Mouse (Mus musculus) heart, postnatal 36 days (tissue): ENCODE results near the gene Eid3. TPM values are rescaled to one million over a fixed set of nuclear protein-coding genes. Genes with fewer than 3 reads are reported as not detected.

Source experiments
- DNase-seq, 2 experiments: peaks; one replicate each; pipeline ENCODE4 v3.0.0; 2021 to 2022
- intact Hi-C: fragments of 180-260 bp; cut with DNase I; formaldehyde crosslinking; loops from one replicate; pipeline ENCODE4 v1.15.1; 2025
- total RNA-seq, 2 experiments: library from RNA; stranded (reverse); gene quantifications; 2 replicates each; pipeline ENCODE4 v1.2.3; 2021

Gene Eid3
- total RNA-seq: 1 to 10 TPM in 1 of 2 experiments, under 1 TPM in 1; 0.69 to 1.5 TPM

DNA sequence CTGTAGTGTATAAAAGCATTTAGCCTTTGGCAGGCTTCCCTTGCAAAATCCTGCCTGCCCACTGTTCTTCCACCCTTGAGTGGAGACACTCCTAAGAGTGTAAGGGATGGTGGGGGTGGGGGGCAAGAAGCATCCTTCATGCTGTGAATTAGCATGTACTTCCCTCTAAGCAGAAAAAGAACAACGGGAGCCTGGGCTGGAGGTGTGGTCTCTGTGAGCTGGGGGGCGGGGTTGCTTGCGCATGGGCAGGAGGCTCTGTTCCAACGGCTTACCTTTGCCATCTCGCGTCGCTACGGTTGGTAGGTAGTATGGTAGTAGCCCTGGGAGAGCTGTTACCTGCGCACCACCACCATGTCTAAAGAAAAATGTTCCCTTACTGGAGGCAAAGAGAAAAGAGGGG, at the start of gene Eid3:
Gene Eid3, plus strand, starts transcription at position 271 of the 400 bp plus-strand sequence.
- intact Hi-C loops: no loop called here
- no peak for DNase-seq

DNA sequence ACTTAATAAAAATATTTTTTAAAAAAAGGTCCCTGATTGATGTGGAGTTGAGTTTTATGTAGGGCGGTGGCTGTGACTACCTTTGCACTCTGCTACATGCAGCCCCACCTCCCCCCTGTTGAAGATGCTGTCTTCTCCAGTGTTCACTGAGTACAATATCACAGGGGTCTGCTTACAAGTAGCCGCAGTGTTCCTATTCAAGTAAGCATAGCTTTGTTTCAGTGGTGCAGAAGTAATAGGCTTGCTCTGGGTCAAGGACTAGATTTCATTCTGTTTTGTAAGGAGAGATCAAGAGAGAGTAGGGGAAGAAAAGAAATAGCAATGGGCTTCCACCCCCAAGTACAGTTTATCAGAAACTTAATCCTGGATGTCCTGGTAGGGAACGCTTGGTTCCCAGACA, 48.9 kb upstream of the Eid3 start:
- no peak for DNase-seq
- intact Hi-C loops: loop anchor here (10.0 kb wide), 1 partner anchor 377 kb away; no protein-coding TSS in a partner anchor

DNA sequence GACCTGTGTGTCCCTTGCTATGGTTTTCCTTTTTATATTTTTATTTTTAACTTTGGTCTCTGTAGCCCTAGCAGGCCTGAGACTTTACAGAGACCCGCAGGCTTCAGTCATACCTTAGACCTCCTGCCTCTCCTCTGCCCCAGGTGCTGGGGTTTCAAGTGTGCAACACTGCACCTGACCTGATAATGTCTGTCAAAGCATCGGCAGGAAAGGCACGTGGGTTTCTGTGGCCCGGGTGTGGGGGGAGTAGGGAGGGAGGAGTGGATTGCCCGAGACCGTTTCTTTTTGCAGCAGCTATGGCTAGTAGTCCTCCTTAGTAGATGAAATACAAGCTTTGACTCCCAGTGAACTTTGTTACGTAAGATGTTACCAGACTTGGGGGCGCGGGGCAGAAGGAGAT, 48.5 kb upstream of the Eid3 start:
- no peak for DNase-seq
- intact Hi-C loops: loop anchor here (10.0 kb wide), 1 partner anchor 377 kb away; no protein-coding TSS in a partner anchor

DNA sequence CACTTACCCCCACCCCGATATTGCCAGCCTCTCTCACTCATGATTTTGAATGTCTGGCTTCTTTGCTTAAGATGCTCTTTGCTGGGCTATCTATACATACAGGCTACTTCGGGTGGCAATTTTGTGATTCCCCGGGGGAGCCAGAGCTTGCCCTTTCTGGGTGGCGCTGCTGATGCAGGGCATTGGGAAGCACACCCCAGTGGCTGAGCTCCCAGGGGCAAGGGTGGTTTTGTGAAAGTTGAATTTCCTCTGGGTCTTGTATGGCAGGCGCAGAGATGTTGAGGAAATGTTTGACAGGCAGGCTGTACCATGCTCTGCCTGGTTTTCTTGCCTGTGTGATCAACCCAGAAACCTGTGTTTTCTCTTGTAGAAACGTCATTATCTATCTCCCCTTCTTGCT, 47.8 kb upstream of the Eid3 start:
- no peak for DNase-seq
- intact Hi-C loops: loop anchor here (10.0 kb wide), 1 partner anchor 376 kb away; no protein-coding TSS in a partner anchor

DNA sequence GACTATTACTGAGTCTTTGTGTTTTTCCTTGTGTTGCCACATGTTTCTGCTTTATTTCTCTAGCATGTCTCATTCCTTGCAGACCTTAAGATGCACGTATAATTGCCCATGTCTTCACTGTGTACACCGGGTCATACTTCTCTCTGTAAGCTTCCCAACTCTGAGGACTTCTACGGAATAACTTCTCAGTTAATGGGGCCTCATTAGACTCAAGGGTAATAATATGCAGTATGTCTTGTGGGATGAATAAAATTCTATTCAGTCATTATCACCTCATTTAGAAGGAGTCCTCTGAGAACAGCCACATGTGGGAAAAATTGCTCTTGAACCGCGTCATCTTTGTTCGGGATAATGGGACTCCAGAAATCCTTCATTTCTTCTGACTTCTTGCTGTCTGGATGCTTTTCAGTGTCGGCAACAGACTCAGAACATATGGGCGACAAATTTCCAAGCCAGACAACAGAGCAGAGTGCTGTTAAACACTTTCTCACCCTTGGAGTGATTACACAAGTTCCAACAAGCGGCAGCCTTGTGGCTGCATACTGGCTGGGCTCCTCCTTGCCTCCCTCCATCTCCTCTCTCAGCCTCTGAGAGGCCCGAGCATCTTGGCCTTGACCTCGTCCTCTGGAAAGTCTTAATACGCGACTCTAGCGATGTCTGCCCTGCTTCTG, 43.2 kb upstream of the Eid3 start:
- no peak for DNase-seq
- intact Hi-C loops: no loop called here

DNA sequence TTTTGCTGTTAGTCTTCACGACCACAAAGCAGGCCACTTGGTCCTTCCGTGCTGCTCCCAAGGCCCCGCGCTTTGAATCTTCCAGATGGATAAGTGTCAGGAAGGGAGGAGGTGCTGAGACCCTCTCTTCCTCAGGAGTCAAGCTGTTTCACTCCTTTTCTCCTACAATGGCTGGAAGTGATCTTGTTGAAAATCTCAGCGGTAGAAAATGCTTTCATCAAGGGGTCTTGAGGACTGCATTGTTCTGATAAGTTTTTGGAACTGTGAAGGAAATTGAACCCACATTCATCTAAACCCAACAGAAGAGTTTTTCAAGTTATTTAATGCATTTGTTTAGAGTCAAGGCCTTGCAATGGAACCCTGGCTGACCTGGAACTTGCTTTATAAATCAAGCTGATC, 42.6 kb upstream of the Eid3 start:
- DNase-seq: no peak
- intact Hi-C loops: no loop called here

DNA sequence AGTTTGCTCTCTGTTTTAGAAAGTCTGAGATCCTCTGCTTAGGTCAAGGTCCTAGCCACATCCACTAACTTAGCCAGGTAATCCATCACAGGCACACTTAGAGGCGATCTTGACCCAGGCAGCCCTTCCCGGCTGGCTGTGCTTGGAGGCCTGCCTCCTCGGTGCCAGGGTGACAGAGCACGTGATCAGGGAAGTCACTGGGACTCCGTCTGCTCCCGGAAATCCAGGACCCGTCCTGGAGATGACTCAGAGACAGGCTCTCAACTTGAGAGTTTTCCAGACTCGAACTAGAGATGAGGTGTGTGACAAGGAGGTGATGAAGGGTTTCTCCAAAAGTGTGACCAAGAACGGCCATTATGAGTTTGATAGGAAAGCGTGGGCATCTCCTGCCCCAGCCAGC, 41.9 kb upstream of the Eid3 start:
- intact Hi-C loops: no loop called here
- no peak for DNase-seq

DNA sequence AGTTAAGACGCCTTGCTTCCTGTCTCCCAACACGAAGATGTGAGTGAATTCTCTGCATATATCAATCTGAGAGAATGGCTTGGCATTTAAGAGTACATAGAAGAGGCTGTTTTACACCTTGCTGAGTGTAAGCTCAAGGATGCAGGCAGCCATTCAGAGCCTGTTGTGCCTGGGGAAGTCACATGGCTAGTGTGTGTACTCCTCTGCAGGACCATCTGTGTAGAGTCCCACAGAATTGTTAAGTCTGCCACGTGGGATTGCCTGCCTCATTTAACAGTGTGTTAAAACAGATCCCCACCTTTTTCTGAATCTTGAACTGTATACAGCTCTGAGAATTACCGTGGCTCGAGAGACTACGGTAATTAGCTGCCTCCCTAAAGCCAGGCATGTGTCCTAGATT, 39.9 kb upstream of the Eid3 start:
- intact Hi-C loops: no loop called here

DNA sequence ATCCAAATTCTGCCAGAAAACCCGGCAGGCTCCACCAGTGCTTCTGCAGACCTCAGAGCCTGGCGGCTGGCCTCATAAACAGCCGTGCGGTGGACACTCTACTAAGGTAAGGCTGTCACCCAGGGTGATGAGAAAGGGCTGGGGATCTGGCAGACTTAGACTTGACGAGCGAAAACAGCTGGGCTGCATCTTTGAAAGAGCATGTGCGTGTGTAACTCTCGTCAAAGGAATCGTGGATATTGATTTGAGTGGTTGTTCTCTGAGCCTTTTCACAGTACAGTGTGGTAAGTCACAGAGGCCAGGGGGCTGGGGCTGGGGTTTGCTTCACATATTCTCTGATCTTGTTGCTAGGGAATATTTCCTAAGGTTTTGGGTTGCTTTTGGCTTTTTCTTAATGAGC, 32.5 kb upstream of the Eid3 start, which contains the start of gene Txnrd1:
Gene Txnrd1, plus strand, starts transcription at position 26 of the 400 bp plus-strand sequence.
- DNase-seq: no peak
- intact Hi-C loops: no loop called here

More for the DNA sequence above, 39.9 kb upstream of the Eid3 start:
- no peak for DNase-seq

DNA sequence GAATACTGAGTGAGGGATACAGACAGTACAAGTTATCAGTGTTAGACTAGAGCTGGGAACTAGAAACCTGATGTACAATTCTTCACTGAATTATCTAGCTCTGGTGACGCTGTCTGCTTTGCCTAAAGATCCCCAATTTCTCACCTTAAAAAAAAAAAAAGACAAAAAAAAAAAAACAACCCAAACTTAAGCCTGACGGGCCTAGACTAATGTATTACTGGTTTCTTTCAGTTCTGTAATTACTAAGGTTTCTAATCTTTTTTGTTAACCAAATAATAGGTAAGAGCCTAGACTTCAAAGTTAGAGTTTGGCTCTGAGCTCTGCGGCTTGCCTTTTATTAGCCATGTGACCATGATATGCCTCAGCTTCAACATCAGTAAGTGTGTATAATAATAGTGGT, 30.5 kb upstream of the Eid3 start:
- no peak for DNase-seq
- intact Hi-C loops: no loop called here

DNA sequence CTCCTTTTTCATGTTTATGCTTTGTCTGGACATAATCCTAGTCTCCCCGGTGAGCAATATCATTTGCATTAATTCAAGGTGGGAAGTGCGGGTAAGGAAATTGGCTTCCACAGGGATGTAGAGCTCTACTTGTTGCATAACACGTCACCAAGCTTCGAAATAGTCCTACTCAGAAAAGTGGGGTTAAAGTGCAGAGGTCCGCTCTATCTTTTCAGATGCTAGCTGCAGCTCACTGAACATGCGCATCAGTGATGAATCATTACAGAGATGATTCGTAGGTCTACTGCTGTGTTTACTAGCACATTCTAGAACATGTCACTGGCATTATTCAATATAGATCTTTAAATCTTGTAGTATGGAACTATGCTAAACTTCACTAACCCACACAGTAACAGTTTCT, 28.0 kb upstream of the Eid3 start:
- intact Hi-C loops: no loop called here
- DNase-seq: no peak

DNA sequence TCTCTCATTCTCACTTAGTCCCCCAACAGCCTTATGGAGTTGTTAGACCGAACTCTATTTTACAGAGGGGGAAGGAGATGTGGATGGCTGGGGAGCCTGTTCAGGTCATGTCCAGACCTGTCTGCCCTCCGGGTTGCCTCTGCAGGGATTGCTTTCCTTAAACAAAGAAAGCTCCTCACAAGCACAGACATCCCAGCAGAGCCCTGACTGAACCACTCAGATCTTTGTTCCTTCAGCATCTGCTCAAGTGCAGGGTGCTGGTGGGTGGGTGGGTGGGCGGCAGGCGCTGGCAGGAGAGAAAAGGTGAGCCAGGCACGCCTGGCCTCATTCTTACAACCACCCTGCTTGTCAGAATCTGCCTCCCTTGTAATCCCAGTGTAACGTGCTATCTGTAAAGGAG, 22.3 kb upstream of the Eid3 start:
- intact Hi-C loops: no loop called here
- no peak for DNase-seq

DNA sequence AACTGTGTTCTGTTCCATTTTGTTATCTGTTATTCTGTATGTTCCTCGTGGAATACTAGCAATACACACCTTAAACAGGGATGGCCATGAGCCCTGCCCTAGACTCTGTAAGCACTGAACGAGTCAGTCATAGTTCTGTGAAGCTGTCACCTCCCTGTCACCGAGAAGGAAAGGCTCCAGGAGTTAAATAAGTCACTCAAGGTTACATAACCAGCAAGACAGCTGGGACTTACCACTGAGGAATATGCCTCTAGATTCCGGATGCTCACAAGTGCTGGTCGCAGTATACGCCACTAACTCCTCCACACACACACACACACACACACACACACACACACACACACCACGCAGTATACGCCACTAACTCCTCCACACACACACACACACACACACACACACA, 21.7 kb upstream of the Eid3 start:
- DNase-seq: no peak
- intact Hi-C loops: no loop called here

DNA sequence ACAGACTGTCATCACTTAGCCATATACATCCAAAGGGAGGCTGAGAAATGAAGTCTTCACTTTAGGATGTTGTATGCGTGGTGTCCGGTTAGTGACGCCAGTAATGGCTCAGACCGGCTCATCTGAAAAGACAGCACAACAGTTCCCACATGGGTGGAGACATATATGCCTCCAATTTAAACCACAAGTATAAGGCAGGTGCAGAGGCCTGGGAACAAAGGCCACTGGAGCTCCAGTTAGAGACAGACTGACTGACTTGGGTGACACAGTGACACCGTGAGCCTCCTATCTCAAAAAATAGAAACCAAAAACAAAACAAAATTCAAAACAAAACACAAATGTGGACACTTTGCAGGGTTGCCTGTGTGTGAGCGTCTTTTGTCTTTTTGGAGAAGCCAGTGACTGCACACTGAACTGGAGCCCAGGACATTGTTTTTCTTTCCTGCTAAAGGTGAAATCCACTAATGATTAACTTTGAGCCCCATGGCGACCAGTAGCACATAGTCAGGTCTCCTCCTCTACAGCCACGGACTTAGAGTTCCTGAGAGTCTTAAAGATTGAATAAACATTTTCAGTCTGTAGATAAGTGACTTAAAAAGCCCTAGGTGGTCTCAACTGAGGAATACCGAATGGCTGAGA, 18.5 kb upstream of the Eid3 start:
- intact Hi-C loops: no loop called here
- no peak for DNase-seq

DNA sequence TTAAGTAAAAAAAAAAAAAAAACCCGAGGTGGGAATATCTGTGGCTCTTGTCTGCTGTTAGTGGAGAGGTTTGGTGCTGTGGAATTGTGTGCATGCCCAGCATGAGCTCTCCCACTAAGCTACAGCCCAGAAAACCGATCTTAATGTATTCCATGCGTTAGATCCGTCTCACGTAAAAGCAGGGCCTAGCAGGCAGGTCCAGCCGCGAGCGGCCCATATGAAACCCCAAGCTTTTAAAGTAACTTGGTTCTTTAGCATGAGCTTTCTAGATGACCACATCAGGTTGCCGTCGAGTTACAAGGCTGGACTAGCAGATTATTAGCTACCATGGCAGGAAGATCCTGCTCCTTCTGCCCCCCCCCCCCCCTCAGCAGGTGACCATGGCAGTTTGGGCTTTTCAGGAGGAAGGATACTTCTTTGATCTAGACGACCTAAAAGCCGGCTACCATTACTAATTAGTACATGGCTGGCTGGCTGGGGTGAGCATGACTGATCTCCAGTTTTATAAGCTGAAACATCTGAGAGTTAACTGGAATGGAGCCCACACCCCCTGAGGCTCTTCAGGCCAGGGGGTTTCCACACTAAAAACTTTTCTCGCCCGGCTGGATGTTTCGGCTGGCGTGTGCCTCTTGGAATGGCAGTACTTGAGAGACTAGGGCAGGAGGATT, 16.6 kb upstream of the Eid3 start:
- DNase-seq: no peak
- intact Hi-C loops: no loop called here

DNA sequence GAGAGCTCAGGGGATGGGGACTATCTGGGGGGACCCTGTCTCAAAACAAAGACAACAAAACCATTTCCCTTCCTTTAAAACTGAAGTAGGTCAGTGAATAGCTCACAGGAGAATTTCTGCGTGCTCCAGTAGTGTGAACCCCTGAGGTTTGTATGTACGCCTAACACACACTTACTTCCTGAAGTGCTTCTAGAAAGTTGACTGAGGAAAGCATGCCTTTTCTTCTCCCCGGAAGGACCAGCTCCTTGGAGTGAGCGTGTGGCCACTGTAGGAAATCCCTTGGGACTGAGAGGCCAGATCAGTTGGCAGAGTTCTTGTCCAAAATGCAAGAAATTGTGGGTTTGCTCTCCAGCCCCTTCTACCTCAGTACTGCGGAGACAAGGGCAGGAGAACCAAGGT, 16.1 kb upstream of the Eid3 start:
- intact Hi-C loops: no loop called here
- no peak for DNase-seq

DNA sequence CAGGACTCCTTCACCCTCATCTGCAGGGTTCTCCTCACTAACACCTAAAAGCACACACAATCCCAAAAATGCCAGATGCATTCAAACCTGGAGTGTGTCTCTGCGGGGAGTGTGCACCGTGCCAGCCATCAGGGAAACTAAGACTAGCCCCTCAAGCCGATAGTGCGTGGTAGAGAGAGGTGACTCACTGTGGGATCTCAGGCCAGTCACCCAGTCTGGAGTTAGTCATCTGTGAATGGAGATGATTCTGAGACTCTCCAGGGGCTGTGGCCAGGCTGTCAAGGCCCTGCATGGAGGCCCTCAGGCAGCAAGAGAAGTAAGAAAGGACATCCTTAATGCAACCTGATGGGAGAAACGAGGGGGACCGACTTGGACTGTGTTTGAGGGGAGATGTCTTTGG, 14.7 kb upstream of the Eid3 start:
- no peak for DNase-seq
- intact Hi-C loops: no loop called here

DNA sequence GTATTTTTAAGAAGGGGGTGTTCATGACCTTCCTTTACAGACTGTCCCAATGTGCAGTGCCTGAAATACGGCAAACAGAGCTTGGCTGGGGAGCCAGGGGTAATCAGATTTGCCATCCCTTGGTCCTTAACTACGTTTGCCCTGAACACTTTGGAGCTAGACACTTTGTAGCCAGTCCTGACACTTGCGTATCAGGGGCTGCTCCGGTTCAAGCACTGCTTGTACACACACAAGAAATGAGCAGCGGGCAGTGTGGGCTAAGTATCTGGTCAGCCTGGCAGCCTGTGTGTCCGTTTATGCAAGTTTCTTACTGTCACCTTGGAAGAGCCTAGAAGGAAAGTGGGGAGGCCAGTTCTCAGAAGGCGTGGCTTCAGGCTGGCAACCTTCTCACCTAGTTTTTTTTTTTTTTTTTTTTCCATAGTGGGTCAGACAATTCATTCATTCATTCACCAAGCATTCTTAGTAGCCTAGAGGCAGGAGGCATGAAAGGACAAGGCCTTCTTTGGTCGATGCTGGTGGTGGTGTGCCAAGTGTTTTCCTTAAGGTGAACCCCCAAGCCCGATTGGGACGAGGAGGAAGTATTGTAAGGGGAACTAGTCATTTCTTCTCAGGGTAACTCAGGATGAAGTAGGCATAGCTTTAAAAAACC, 8.3 kb upstream of the Eid3 start:
- DNase-seq: no peak
- intact Hi-C loops: loop anchor here (2.0 to 5.0 kb wide), 4 partner anchors 43 to 684 kb away; partner anchors contain the start of genes Nfyb and Washc4

DNA sequence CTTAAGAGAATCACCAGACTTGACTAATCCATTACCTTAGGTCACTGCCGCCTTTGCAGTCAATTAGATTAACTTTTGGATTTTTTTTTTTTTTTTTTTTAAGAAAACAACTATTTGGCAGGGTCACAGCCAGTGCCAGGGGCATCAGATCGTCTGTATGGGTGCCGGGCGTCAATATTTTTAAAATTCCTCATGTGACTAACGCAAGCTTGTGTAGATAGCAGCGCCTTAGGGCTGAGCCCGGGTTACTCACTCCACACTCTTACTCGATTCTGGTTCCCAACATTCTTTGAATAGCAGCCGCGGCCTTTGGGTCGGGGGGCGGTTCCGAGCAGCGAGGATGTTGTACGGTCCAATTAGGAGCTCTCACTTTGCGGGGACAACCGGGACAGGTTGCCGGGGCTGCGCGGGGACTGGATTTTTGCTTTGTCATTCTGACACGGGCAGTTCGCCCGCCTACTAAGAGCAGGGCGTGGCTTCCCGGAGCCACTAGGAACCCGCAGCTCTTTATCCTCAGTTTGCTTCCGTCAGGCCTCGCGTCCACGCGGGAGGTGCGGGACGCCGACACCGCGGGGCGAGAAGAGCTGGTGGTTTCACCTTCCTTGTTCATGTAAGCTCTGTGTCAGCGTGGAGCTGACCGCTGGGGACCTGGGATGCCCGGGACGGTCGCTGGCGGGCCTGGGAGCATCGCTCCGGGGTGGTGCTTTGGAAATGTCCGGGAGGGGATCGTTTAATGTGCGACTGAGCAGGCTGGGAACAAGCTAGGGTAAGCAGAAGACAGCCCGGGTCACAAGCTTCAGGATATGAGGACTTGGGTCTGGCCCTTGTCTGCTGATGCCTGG, 7.5 kb upstream of the Eid3 start:
- intact Hi-C loops: loop anchor here (2.0 to 5.0 kb wide), 4 partner anchors 42 to 683 kb away; partner anchors contain the start of genes Nfyb and Washc4
- peak; percentile 89 to 92 for DNase-seq

DNA sequence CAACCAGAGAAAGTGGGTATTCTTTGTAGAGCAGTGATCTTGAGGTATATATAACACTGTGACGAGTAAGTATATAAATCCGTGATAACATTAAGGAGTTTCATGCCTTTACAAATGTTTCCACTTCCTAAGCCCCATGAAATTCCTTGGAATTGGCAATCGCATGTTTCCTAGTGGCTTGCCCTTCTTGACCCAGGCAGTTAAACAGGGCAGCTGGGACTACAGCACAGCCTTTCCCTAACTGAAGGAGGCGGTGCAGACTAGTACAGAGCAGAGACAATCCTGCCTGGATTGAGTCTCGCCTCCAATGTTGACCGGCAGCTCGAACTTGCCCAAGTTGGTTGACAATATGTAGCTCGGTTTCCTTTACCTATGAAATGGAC, 6.9 kb upstream of the Eid3 start:
- DNase-seq: peak; percentile 26 to 41
- intact Hi-C loops: loop anchor here (2.0 to 5.0 kb wide), 4 partner anchors 41 to 683 kb away; partner anchors contain the start of genes Nfyb and Washc4
